Mouse (Mus musculus): ENCODE data around the gene Utp18.

DNA sequence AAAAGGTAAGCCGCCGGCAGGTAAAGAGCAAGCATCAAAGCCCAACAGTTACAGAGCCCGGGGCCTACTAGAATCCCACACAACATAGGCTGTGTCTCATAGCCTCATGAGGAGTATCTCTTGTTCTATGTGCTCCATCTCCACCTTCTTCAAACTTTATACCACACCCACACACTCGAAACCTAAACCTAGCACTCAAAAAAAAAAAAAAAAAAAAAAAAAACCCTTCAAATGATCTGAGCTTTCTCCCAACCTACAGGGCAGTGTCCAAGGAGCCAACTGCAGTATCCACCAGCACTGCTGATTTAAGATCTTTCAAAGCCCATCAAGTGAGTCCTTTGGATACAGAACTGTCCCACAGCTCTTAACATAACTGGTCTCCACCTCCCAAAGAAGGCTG is 1.5 kb downstream of the Utp18 start:
- no peak for TF ChIP-seq POLR2A (IDR thresholded peaks at IDR 0.05; ENCODE audit: insufficient read depth, low read length)
- no peak for TF ChIP-seq CTCF (IDR thresholded peaks at IDR 0.05; ENCODE audit: low read depth, low read length)
